Comparison of ENCODE assay signal across 25 mouse cellular contexts in genomic region chr13:112537065-112537464, GRCm38 (mm10). TPM values are rescaled to one million over a fixed set of nuclear protein-coding genes. Genes with fewer than 3 reads are reported as not detected.
DNase-seq lines count a peak whose midpoint lies in the region; ATAC-seq and TF ChIP-seq lines count a peak whose summit lies in the region.
"Had no signal": no experiment of that assay in that cellular context is flagged by ENCODE, and none has a peak within 500 bp of the region (broad histone marks: within the 10 kb centered on the region; RNA-seq: fewer than 3 reads in every experiment).

No protein-coding gene starts in this region.

- DNase-seq in heart, adult 11 months, result peak; percentile 30
- DNase-seq in heart, postnatal 10 days, result no peak
- DNase-seq in liver, postnatal 0 days, result no peak
- no peak for DNase-seq in cerebellum, adult 11 months
- no peak for DNase-seq in lung, postnatal 25 days (ENCODE audit: low spot score)
- DNase-seq: adrenal gland, adult 2 months; adrenal gland, postnatal 10 days; adrenal gland, postnatal 25 days; B cell, adult 2 months; cerebellum, adult 11-12 months; cerebellum, adult 2 months; cerebellum, adult 9-10 months; cerebellum, postnatal 14 days; cerebellum, postnatal 36 days; forebrain, postnatal 0 days had no signal

- H3K4me3 ChIP-seq in liver, postnatal 0 days (ENCODE audit: low read depth, low read length), result no peak overlapping the region
- no peak overlapping the region for H3K4me3 ChIP-seq in liver, embryonic 12.5 days
- H3K4me3 ChIP-seq: embryonic facial prominence, embryonic 10.5 days; embryonic facial prominence, embryonic 12.5 days; forebrain, embryonic 13.5 days; forebrain, embryonic 15.5 days had no signal

- H3K9me3 ChIP-seq in liver, postnatal 0 days (ENCODE audit: low read length), result no peaks in the 10 kb centered on the region
- no peaks in the 10 kb centered on the region for H3K9me3 ChIP-seq in liver, embryonic 12.5 days (replicated peaks)
- H3K9me3 ChIP-seq: embryonic facial prominence, embryonic 10.5 days; embryonic facial prominence, embryonic 12.5 days; forebrain, embryonic 13.5 days; forebrain, embryonic 15.5 days; G1E had no signal

- intact Hi-C loops in heart, postnatal 10 days (cut with DNase I), result no loop called here

- no peak for ATAC-seq in liver, postnatal 0 days
- no peak for ATAC-seq in liver, embryonic 12.5 days
- peak; percentile 62 for ATAC-seq in megakaryocyte progenitor cell, adult 5-6 weeks (replicated peaks; ENCODE audit: poor library complexity)
- ATAC-seq: CD4-positive, CD25-positive, alpha-beta regulatory T cell, adult 4 months; forebrain, embryonic 13.5 days; forebrain, embryonic 15.5 days; forebrain, postnatal 0 days had no signal

- H3K9ac ChIP-seq in liver, postnatal 0 days (replicated peaks), result no peak overlapping the region
- no peak overlapping the region for H3K9ac ChIP-seq in liver, embryonic 12.5 days
- H3K9ac ChIP-seq: embryonic facial prominence, embryonic 12.5 days; forebrain, embryonic 13.5 days; forebrain, embryonic 15.5 days; forebrain, postnatal 0 days had no signal

- TF ChIP-seq EP300 in liver, postnatal 0 days (IDR thresholded peaks at IDR 0.05; ENCODE audit: low read depth), result peak; percentile 60

- no peak overlapping the region for H3K27ac ChIP-seq in liver, postnatal 0 days (ENCODE audit: low read depth)
- H3K27ac ChIP-seq in liver, embryonic 12.5 days, result no peak overlapping the region
- H3K27ac ChIP-seq: embryonic facial prominence, embryonic 10.5 days; embryonic facial prominence, embryonic 12.5 days; forebrain, embryonic 13.5 days; forebrain, embryonic 15.5 days had no signal

- H3K4me1 ChIP-seq in liver, postnatal 0 days (ENCODE audit: insufficient read depth), result no peaks in the 10 kb centered on the region
- H3K4me1 ChIP-seq in liver, embryonic 12.5 days, result peaks cover 12% of the 10 kb centered on the region
- H3K4me1 ChIP-seq: embryonic facial prominence, embryonic 12.5 days; forebrain, embryonic 13.5 days; forebrain, embryonic 15.5 days had no signal

- 60% methylated on average over 7 of the region's 7 CpGs for WGBS in liver, postnatal 0 days (ENCODE audit: insufficient replicate concordance)
- 69% methylated on average over 7 of the region's 7 CpGs for WGBS in liver, embryonic 12.5 days (ENCODE audit: insufficient replicate concordance)

- no peaks in the 10 kb centered on the region for H3K36me3 ChIP-seq in liver, postnatal 0 days (replicated peaks; ENCODE audit: insufficient read depth, low read length)
- no peaks in the 10 kb centered on the region for H3K36me3 ChIP-seq in liver, embryonic 12.5 days
- H3K36me3 ChIP-seq: embryonic facial prominence, embryonic 10.5 days; embryonic facial prominence, embryonic 12.5 days; forebrain, embryonic 15.5 days; G1E had no signal

- no peaks in the 10 kb centered on the region for H3K27me3 ChIP-seq in liver, postnatal 0 days (ENCODE audit: insufficient read depth, low read length)
- no peaks in the 10 kb centered on the region for H3K27me3 ChIP-seq in liver, embryonic 12.5 days (replicated peaks)
- H3K27me3 ChIP-seq: CH12.LX; embryonic facial prominence, embryonic 12.5 days; forebrain, embryonic 13.5 days; forebrain, embryonic 15.5 days had no signal

- no peak overlapping the region for H3K4me2 ChIP-seq in liver, postnatal 0 days (ENCODE audit: low read depth, low read length)
- H3K4me2 ChIP-seq in liver, embryonic 12.5 days, result no peak overlapping the region
- H3K4me2 ChIP-seq: embryonic facial prominence, embryonic 12.5 days; forebrain, embryonic 13.5 days; forebrain, embryonic 15.5 days had no signal

- TF ChIP-seq CTCF in liver, postnatal 0 days (IDR thresholded peaks at IDR 0.05; ENCODE audit: low read depth), result no peak

RNA-seq across cellular contexts. Expression of gene Il31ra, which starts 57.1 kb away (rescaled TPM):
- total RNA-seq in heart, postnatal 10 days (2021), result under 1 TPM in 1 of 2 experiments, not detected in 1; 0.14 TPM
- polyA plus RNA-seq in liver, postnatal 0 days (2015; fragmentation: Nextera tagmentation; extraction: Ambion mirVana), result 0.06 and 0.11 TPM in 2 replicates
- 0.06 and 0.14 TPM in 2 replicates for polyA plus RNA-seq in liver, embryonic 12.5 days (2016; fragmentation: Nextera tagmentation; extraction: Ambion mirVana)
- total RNA-seq in megakaryocyte progenitor cell, adult 5-6 weeks (2015), result 5.4 and 6.2 TPM in 2 replicates
- 4.9 and 8.4 TPM in 2 replicates for total RNA-seq in megakaryocyte progenitor cell, adult 5-6 weeks (2017)
- total RNA-seq: CH12.LX had no signal
- polyA plus RNA-seq: embryonic facial prominence, embryonic 10.5 days; forebrain, embryonic 11.5 days; G1E had no signal

Comparison
In these comparisons a context has a peak if more than half of its experiments do, and no peak if none do; other contexts are left out.
1. RNA of gene Il31ra, which starts 57.1 kb away (total RNA-seq): 4.9 to 8.4 TPM in megakaryocyte progenitor cell, adult 5-6 weeks; 0.14 TPM in heart, postnatal 10 days; every median in the first group is over 4 times any median in the second.